Mouse (Mus musculus): ENCODE measurements around the gene Tstd3. TPM values are rescaled to one million over a fixed set of nuclear protein-coding genes. Genes with fewer than 3 reads are reported as not detected.

The Tstd3 gene
- 10 to 100 TPM in 1 of 2 experiments, 1 to 10 TPM in 1; 7.6 to 11.2 TPM for total RNA-seq (2023)

DNA sequence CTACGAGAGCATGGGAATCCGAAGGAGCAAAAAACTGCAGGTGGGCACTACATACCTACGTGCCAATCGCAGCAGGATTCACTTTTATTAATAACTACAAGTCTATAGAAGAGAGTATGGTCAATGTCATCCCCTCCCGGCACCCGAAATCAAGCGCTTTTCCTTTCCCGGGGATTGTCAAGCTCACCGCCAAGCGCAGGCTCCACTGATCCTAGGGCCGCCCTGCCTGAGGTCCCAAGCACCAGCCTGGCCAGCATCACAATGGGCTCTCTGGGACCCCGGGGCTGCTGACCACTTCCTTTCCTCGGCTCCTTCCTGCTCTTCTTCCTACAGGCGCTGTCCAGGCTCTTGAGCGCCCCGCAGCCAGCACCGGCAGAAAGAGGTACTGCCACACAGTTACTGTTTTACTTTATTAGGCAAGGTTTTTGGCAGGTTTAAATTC is at the start of gene Tstd3, which contains the start of gene Usp45:
Gene Tstd3, minus strand, starts transcription at position 350 of the 442 bp plus-strand sequence.
Gene Usp45, plus strand, starts transcription at position 294 of the 442 bp plus-strand sequence.

GRCm38 (mm10) chr4:21727615-21728165 is 39.3 kb downstream of the Tstd3 start, which contains the start of gene Ccnc:
Ccnc (plus strand) TSS chr4:21727701.

Other genes with a start within 250 kb of the Tstd3 start
- not detected for gene Prdm13, start 81.2 kb downstream of the Tstd3 start, total RNA-seq (2023)
- 10 to 100 TPM; 18.6 to 19.9 TPM for gene Ccnc, start 39.5 kb downstream of the Tstd3 start, total RNA-seq (2023)
- gene Usp45, start 56 bp downstream of the Tstd3 start, total RNA-seq (2023), result 10 to 100 TPM; 19.5 to 21.8 TPM
- 100 to 1,000 TPM in 1 of 2 experiments, 10 to 100 TPM in 1; 97.5 to 104 TPM for gene Pnisr, start 80.4 kb upstream of the Tstd3 start, total RNA-seq (2023)
- gene Coq3, start 112.5 kb upstream of the Tstd3 start, total RNA-seq (2023), result 1 to 10 TPM; 1.9 to 2.5 TPM
- not detected for gene Faxc, start 164.1 kb upstream of the Tstd3 start, total RNA-seq (2023)